Mouse (Mus musculus) hindlimb bud, embryonic 11.5 days (tissue): ENCODE measurements around the gene Ckm.

Experiments
- DNase-seq: peaks from one replicate; pipeline ENCODE4 v3.0.0-alpha.2; 2012; ENCODE audit warnings: low read depth, low spot score; ENCODE audit errors: extremely low spot score

The Ckm gene

DNA sequence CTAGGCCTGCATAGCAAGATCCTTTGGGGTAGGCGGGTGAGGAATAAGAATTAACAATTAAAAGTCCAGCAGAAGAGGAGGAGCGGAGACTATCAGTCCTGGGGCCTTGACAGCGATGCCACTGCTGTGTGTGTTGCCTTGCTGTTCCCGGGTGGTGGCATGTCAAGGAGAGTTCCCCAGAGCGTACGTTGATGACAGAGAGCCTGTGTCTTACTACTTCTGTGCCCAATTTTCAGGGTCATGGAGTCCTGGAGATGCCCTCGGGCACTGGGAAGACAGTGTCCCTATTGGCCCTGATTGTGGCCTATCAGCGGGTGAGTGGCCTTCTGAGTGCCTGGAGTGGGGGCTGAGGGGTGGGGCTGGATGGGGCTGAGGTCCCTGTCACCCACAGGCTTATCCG, 20.9 kb upstream of the Ckm start:
- no peak for DNase-seq

DNA sequence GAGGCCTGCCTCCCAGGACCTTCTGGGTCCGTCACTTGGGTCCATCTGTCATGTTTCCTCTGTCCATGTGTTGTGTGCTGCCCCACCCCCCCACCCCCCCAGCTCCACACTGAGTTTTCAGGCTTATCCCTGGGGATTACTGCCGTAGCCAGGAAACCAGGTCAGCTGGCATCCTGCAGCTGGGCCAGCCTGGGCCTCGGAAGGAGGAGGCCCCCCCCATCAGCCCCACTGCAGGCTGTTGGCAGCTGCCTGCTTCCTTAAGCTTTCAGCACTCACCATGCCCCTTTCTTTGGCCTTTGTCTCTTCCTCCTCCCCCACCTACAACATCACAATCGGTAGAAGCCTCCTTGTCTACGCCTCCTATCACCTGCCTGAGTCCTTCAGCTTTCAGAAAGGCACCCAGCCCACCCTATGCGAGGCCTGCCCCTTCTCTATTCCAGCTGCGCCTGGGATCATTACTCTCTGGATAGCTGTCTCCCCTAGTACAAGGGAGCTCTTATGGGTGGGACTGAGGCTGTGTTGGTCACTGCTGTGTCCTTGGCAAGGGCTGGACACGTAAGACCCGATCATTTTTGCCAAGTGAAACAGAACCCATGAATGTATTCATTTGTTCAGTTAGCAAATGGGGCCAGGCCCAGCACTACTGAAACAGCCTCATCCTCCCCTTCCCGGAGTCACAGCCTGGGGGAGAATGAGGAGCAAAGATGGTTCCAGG, 15.7 kb upstream of the Ckm start:
- no peak for DNase-seq

DNA sequence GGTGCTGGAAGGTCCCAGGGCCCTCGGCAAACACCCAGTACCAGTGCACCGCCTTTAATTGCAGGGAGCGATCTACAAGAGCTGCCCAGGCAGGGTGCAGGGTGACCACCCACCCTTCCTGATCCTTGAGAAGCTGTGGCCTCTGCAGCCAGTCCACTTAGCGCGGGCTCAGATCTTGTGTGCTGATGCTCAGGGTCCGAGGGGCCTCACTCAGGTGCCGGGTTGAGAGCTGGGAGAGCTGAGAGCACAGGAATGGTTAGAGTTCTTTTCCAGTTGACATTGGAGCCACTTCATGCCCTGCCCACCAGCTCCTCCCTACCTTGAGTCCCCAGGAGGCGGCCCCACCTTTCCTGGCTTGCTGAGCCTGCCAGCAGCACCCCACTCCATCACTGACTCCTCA, 10.1 kb upstream of the Ckm start:
- DNase-seq: no peak

DNA sequence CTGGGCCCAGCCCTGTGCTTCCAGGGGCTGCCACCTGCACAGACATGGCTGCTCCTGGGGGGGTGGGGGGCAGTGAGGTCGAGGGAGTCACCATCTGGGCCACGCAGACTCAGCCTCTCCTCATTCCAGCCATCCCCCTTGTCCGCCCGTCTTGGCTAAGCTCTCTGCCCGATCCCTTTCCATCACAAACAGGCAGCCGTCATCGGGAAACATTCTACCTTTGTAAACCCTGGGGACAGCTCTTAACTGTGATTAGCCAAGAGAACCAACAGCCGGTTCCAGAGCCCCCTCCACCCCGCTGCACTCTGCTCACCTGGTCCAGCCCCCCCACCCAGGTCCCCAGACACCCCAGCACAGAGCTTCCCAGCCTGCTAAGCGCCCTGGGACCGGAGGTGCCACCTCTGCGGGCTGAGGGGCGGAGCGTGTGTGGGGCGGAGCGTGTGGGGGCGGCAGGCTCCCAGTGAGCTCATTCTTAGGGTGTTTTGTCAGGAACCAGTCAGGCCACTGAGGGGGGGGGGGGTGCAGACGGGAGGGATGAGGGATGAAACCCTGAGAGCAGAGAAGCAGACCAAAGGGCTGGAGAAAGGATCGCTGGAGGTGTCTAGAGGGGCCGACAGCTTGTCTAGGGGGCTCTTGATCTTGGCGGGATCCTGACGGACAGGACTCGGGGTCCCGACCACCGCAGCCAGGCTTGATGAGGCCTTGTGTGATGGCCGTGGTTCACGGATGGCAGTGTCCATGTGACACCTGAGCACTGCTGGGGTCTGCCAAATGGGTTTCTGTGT, 4.9 kb upstream of the Ckm start:
- no peak for DNase-seq

DNA sequence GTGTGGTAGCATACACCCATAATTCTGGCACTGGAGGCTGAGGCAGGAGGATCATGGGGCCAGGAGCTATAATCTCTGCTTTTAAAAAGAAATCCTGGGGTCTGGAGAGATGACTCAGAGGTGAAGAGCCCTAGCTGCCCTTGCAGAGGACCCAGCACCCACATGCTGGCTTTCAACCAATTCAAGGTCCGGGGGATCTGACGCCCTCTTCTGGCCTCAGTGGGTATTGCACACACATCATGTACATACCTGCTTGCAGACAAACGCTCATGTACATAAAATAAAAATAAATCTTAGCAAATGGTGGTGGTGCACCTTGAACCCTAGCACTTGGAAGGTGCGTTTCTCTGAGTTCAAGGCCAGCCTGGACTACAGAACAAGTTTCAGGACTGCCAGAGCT, 3.6 kb upstream of the Ckm start:
- no peak for DNase-seq

DNA sequence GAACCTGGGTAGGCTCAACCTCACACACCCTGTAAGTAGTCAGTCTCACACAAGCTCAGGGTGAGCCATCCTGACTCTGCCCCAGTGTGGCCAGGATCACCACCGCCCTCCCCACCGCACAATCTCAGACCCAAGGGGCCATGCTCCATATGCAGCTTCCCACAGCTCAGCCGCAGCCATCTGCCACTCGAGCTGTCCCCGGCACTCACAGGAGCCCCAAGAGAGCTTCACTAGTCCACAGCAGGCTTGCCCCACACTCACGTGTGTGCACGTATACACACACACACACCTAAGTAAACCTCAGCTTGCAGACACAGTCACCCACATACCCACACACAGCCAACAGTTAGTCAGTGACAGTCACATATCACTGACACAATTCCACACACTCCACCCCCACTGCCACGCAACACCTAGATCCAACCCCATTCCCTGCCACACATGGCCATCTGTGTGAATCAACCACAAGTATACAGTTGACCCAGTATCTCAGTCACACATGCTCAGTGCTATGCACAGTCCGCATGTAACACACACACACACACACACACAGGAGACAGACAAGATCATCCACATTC, 2.0 kb upstream of the Ckm start:
- no peak for DNase-seq

DNA sequence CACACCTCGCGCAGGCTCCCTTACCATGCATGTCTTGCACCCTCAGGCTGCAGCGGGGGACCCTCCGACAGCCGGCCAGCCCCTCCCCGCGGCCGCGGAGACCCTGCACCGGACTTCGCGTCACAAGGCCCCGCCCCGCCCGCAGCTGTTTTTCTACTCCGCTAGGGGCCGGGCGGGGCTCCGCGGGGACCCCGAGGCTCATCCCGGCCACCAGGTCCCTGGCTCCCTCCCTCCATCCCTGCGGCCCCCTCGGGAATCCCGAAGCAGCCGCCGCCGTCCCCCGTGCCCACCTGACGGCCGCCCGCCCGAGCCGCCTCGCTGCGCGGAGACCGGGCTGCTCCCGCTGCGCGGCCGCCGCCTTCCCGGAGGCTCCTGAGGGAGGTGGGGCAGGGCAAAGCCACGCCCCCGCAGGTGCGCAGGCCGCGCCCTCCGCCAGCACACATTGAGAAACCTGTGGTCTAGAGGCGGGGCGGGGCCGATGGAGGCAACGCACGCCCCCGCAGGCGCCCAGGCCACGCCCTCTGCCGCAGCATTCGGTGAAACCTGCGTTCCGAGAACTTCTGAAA, 762 bp upstream of the Ckm start, which contains the start of gene Klc3:
Gene Klc3 (minus strand): TSS at position 374 of the 566 bp plus-strand sequence.
- no peak for DNase-seq

DNA sequence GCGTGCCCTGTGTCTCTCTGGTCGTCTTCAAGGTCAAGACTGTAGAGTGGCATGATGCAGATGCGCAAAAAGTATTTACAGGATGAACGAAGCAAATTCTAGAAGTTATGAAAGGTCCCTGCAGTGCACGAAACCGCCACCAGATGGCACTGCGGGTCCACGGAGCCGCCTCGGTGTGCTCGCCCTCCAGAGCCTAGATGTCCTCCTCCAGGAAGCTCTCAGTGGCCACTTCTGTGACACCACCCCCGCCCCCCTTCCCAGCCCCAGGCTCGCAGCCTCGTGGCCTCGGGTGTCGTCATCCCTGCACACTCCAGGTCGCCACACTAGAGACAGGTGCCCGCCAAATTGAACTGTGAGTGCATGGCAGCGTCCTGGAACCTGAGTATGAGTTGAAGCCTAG, 841 bp downstream of the Ckm start:
- DNase-seq: peak; percentile 42

DNA sequence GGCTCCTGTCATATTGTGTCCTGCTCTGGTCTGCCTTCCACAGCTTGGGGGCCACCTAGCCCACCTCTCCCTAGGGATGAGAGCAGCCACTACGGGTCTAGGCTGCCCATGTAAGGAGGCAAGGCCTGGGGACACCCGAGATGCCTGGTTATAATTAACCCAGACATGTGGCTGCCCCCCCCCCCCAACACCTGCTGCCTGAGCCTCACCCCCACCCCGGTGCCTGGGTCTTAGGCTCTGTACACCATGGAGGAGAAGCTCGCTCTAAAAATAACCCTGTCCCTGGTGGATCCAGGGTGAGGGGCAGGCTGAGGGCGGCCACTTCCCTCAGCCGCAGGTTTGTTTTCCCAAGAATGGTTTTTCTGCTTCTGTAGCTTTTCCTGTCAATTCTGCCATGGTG, 5.2 kb downstream of the Ckm start:
- no peak for DNase-seq

DNA sequence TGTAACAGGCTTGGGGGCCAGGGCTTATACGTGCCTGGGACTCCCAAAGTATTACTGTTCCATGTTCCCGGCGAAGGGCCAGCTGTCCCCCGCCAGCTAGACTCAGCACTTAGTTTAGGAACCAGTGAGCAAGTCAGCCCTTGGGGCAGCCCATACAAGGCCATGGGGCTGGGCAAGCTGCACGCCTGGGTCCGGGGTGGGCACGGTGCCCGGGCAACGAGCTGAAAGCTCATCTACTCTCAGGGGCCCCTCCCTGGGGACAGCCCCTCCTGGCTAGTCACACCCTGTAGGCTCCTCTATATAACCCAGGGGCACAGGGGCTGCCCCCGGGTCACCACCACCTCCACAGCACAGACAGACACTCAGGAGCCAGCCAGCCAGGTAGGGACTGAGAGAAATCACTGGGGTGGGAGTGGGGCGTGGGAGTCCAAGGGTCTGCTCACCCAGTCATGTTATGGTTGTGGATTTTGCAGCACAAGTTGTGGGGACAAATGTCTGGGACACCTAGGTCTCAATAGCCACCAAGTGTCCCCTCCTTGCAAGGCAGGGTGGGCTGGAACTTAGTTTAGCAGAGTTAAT, 6.3 kb downstream of the Ckm start:
- no peak for DNase-seq

DNA sequence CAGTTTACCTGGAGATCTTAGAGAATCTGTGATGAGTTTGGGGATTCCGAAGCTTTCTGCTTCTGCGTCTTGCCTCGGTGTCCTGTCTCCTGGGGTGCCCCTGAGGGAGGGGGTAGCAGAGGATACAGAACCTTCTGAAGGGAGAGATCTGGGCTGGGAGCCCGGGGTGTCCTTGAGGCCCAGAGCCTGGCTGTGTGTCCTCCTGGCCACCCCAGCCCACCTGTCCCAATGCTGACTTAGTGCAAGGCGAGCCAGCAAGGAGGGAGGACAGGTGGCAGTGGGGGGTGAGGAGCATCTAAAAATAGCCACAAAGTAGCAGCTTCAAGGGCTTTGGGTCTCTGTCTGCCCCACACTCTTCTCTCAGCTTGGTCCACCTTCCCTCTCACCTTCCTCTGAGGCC, 7.2 kb downstream of the Ckm start:
- no peak for DNase-seq

DNA sequence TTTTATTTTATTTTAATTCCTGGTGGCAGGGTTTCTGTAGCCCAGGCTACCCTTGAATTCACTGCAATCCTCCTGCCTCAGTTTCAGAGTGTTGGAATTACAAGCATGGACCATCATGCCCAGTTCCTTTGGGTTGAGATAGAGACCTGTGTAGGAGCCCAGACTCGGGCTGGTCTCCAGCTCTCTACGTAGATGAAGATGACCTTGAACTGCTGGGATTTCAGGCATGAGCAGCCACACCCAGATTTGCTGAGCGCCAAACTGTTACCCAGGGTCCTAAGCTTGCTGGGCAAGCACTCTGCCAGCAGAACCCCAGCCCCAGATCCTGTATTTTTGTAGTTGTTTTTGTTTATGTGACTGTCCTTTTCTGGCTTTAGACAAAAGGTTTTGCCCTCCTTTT, 8.9 kb downstream of the Ckm start:
- no peak for DNase-seq

DNA sequence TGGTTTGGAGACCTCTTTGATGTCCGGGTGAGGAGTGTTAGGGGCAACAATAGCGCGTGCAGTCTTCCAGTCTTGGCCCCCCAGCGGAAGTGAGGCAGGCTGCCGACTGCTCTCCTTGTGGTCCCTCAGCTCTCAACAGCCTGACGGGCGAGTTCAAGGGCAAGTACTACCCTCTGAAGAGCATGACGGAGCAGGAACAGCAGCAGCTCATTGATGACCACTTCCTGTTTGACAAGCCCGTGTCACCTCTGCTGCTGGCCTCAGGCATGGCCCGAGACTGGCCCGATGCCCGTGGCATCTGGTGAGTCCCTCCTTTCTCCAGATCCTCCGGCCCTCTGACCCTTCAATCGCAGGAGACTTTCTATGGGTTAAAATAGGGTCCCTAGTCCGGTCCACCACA, 12.0 kb downstream of the Ckm start:
- DNase-seq: no peak

DNA sequence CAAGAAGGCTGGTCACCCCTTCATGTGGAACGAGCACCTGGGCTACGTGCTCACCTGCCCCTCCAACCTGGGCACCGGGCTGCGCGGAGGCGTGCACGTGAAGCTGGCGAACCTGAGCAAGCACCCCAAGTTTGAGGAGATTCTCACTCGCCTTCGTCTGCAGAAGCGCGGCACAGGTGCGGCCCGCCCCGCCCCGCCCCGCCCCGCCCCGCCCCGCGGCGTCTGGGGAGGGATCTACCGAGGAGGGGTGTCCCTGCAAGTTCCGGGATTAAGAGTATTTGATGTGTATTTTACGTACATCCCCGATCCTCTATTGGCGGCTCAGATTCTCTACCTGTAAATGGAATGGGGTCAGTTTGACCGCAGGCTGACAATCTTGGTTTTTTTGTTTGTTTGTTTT, 15.5 kb downstream of the Ckm start:
- no peak for DNase-seq

DNA sequence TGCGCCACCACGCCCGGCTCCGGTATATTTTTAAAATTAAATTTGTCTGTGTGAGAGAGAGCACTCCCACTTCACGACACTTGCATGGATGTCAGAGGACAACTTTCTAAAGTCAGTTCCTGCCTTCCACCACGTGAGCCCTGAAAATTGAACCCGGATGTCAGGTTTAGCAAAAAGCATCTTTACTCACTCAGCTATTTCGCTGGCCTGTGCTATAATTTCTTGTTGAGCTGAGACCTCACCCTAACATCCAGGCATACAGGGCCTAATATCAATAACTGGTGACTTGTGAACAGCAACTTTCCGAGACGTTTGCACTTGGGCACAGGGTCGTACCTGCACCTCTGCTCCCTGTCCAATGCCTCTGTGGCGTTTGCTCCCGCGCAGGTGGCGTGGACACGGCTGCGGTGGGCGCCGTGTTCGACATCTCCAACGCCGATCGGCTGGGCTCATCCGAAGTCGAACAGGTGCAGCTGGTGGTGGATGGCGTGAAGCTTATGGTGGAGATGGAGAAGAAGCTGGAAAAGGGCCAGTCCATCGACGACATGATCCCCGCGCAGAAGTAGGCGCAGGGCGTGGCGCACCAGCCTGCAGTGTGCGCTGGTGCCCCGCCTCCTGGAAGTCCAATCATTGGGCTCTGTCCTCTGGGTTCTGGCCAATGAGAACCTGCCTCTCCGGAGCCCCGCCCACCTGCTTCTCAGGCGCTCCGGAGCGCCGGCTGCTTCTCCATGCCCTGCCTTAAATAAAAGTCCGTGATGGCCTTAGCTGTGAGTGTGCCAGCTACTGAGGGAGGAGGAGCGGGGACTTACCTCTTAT, 16.5 kb downstream of the Ckm start:
- DNase-seq: no peak

DNA sequence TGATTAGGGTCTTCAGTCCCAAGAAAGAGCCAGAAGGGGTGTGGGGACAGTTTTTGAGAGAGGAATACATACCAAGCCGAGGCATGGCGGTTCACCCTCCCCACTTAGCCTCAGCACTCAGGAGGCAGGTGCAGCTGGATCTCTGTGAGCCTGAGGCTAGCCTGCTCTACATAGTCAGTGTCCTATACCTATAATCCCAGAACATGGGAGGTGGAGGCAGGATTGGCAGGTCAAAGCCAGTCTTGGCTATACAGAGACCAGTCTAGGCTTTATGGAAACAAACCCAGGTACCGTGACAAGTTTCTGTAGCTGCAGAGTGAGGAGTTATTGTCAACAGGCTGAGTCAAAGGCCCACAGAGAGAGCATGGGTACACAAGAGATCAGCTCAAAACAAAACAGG, 18.5 kb downstream of the Ckm start:
- DNase-seq: no peak

DNA sequence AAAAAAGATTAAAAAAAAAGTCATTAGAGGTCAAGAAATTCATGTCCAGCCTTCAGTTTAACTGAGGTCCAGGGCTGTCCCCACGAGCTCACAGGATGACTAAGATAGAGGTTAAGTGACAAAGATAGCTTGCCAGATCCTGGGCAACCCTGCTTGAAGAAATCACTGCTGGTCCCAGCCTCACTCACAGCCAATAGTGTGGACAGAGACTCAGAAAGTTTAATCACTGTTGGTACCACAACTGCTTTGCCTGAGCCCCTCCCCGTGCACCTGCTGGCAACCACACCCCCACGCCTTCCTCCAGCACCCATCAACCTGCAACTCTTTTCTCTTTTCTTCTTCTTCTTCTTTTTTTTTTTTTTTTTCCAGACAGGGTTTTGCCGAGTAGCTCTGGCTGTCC, 19.5 kb downstream of the Ckm start:
- no peak for DNase-seq

DNA sequence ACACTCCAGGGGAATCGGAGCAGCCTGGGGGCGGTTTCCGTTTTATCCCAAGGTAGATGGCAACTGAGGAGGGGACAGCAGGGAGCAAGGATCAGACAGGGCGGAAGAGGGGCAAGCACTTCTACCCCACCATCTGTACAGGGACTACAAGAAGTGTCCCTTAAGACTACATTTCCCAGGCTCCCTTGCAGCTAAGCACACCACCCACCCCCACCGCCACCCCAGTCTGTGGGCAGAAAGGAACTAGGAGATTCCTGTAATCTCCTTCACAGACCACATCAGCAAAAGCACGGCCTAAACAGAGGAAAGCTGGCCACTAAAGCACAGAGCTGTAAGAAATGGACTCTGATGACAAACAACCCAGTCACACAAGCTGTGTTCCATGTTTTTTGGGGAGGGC, 21.8 kb downstream of the Ckm start:
- no peak for DNase-seq

DNA sequence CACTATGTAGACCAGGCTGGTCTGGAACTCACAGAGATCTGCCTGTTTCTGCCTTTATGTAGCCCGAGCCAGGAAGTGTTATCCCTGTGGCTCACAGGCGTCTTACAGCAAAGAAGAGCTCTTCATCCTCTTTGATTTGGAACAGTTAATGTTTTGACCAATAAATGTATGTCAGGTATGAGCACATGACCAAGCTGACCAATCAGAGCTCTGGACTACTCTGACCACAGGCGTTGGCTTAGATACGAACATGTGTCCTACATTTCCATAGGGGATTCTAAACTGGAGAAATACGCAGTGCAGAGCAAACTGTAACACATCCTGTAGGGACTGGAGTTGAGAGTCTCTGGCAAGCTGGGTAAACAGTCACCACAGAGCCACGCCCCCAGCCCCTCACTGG, 22.3 kb downstream of the Ckm start:
- no peak for DNase-seq

DNA sequence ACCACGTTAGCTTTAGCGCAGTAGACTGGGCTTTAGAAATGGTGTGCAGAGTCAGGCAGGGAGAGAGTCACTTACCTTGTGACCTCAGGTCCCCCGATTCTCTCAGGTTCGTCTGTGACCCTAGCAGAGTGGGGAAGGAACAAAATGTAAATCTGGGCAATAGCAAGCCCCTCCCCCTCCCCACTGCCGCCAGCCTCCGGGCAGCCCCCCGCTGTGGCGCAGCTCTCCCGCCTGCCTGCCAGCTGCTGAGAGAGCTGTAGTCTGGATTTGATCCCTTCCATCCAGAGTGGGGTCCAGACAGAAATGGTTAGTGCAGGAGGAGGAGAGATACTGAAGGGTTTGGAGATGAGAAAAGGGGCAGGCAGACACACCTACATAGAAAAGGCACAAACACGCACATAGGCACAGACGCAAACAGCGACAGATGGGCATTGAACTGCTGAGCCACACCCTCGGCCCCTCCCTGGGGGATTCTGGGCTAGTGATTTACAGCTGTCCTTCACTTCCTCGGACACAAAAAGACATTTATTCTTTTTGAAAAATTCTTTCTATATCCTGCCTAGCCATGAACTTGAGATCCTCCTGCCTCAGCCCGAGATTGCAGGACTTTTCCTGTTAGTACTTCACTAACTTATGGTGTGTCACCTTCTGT, 23.5 kb downstream of the Ckm start:
- DNase-seq: no peak
